Mouse (Mus musculus) limb, embryonic 12.5 days (tissue): ENCODE measurements at regions not wholly inside any gene's neighbourhood (a gene's known extent, or its start where the extent isn't known, plus 50 kb on each side); places are given as distances from the start of the nearest gene placed in this dataset.

Experiments
- ATAC-seq: fragments of 200-750 bp; cut with Nextera tagmentation; 2 replicates; pipeline ENCODE4 v1.8.0; 2017; ENCODE audit warnings: low read depth, moderate TSS enrichment; ENCODE audit not compliant: insufficient number of reproducible peaks, insufficient read depth, low FRiP score, low TSS enrichment
- H3K27ac ChIP-seq: fragments of 300-500 bp; sonication (generic); 2 replicates; pipeline ENCODE4 v1.5.1; 2016; ENCODE audit warnings: mild to moderate bottlenecking, moderate library complexity
- H3K27me3 ChIP-seq: fragments of 300-500 bp; sonication (generic); 2 replicates; pipeline ENCODE4 v1.6.1; 2016; ENCODE audit warnings: mild to moderate bottlenecking, moderate library complexity
- H3K36me3 ChIP-seq: fragments of 300-500 bp; sonication (generic); 2 replicates; pipeline ENCODE4 v1.6.1; 2016; ENCODE audit warnings: mild to moderate bottlenecking, moderate library complexity
- H3K4me1 ChIP-seq: fragments of 300-500 bp; sonication (generic); replicated peaks from 2 replicates; pipeline ENCODE4 v1.6.1; 2016
- H3K4me2 ChIP-seq: fragments of 300-500 bp; sonication (generic); 2 replicates; pipeline ENCODE4 v1.6.1; 2016; ENCODE audit warnings: mild to moderate bottlenecking, moderate library complexity
- H3K4me3 ChIP-seq: fragments of 300-500 bp; sonication (generic); replicated peaks from 2 replicates; pipeline ENCODE4 v1.5.1; 2016; ENCODE audit warnings: mild to moderate bottlenecking
- H3K9ac ChIP-seq: fragments of 300-500 bp; sonication (generic); replicated peaks from 2 replicates; pipeline ENCODE4 v1.6.1; 2016; ENCODE audit warnings: mild to moderate bottlenecking, moderate library complexity
- H3K9me3 ChIP-seq: fragments of 300-500 bp; sonication (generic); 2 replicates; pipeline ENCODE4 v1.6.1; 2016; ENCODE audit warnings: mild to moderate bottlenecking, moderate library complexity
- WGBS: fragments of 180-500 bp; shearing (Covaris S2); methylation state at CpG from one replicate; pipeline ENCODE4 v1.1.7; 2016; 5-methylcytosine and 5-hydroxymethylcytosine counted together

- ATAC-seq = no peak
- no peaks in the 10 kb centered on the region for H3K9me3 ChIP-seq
- no peaks in the 10 kb centered on the region for H3K4me1 ChIP-seq
- no peaks in the 10 kb centered on the region for H3K27me3 ChIP-seq
- no peaks in the 10 kb centered on the region for H3K36me3 ChIP-seq
- H3K9ac ChIP-seq = no peak overlapping the region
- H3K27ac ChIP-seq = no peak overlapping the region
- H3K4me3 ChIP-seq = no peak overlapping the region
- H3K4me2 ChIP-seq = no peak overlapping the region
These were observed 194.8 kb upstream of the 1810046K07Rik start for GRCm38 (mm10) chr9:51523471-51523870.

DNA sequence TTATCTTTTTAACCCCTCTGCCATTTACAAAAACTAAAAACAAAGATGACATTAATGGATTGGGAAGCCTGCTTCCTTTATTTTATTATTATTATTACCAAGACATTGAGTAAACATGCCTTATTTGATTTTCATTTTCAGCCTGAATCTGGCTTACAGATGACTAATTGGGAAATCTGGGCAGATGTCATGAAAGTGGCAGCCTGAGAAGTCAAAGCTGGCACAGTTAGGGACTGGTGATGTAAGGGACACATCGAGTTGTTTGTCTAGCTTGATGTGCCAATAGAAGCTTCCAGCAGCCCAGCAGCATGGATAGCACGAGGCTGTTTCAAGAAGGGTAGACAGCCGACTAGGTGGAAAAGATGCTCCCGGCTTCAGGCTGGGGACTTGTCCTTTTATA lies 197.2 kb upstream of the 1810046K07Rik start:
- H3K27me3 ChIP-seq = no peaks in the 10 kb centered on the region
- H3K36me3 ChIP-seq = no peaks in the 10 kb centered on the region
- H3K4me3 ChIP-seq = no peak overlapping the region
- no peaks in the 10 kb centered on the region for H3K9me3 ChIP-seq
- no peak for ATAC-seq
- 89% methylated on average over 4 of the region's 4 CpGs for WGBS
- no peak overlapping the region for H3K4me2 ChIP-seq
- no peak overlapping the region for H3K9ac ChIP-seq
- H3K27ac ChIP-seq = no peak overlapping the region
- no peaks in the 10 kb centered on the region for H3K4me1 ChIP-seq

DNA sequence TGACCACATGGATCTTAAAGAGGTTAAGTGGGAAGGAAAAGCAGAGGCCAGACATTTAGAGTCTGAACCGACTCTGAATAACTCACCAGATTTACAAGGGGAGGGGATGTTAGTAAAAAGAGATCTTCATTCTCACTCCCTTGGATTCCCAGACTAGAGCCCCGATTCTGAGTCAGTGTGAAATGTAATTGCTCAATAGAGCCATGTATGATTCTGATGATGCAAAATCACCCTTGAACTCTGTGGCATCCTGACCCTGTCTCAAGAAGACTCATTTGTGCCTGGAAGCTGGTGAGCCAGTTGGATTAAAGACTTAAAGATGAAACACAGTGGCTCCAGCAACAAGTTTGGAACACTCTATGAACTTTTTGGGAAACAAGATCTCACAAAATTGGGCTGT lies 210.2 kb upstream of the 1810046K07Rik start:
- Histone ChIP-seq H3K27ac (no peak overlapping the region), H3K4me3 (no peak overlapping the region)
- 25% methylated on average over 2 of the region's 2 CpGs for WGBS

GRCm38 (mm10) chr9:51541940-51542339 lies 213.2 kb upstream of the 1810046K07Rik start:
- H3K4me3 ChIP-seq = no peak overlapping the region
- no peak overlapping the region for H3K9ac ChIP-seq
- no peaks in the 10 kb centered on the region for H3K9me3 ChIP-seq
- H3K4me2 ChIP-seq = no peak overlapping the region
- no peaks in the 10 kb centered on the region for H3K4me1 ChIP-seq
- no peak overlapping the region for H3K27ac ChIP-seq
- 86% methylated on average over 3 of the region's 3 CpGs for WGBS
- H3K27me3 ChIP-seq = no peaks in the 10 kb centered on the region
- ATAC-seq = no peak
- no peaks in the 10 kb centered on the region for H3K36me3 ChIP-seq

More for the DNA sequence above, 210.2 kb upstream of the 1810046K07Rik start:
- ATAC-seq = no peak
- Histone ChIP-seq H3K9me3 (no peaks in the 10 kb centered on the region), H3K36me3 (no peaks in the 10 kb centered on the region), H3K4me1 (no peaks in the 10 kb centered on the region), H3K4me2 (no peak overlapping the region), H3K27me3 (no peaks in the 10 kb centered on the region), H3K9ac (no peak overlapping the region)

DNA sequence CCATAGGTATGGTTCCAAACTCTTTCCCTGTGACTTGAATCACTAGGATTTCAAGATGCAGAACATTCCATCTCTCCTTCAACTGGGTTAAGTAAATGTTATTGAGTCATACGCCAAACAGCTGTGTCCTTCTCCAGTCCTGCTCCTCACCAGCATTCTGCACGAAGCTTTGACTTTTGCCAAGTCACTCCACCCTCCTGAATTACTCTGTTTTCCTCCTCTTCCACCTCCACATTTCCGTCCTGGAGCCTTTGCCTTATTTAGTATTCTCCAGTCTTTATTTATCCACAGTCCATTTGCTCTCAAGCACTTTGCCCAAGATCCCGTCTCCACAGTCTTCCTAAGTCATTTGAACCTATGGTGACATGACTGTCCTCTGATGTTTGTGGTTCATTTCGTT lies 193.1 kb upstream of the Arhgap20 start:
- no peaks in the 10 kb centered on the region for H3K9me3 ChIP-seq
- no peak overlapping the region for H3K4me2 ChIP-seq
- H3K27ac ChIP-seq = no peak overlapping the region
- H3K4me1 ChIP-seq = no peaks in the 10 kb centered on the region
- H3K9ac ChIP-seq = no peak overlapping the region
- no peaks in the 10 kb centered on the region for H3K27me3 ChIP-seq
- no peak overlapping the region for H3K4me3 ChIP-seq
- WGBS = 81% methylated on average over 5 of the region's 5 CpGs
- H3K36me3 ChIP-seq = no peaks in the 10 kb centered on the region
- no peak for ATAC-seq

GRCm38 (mm10) chr9:51581601-51582000 lies 183.5 kb upstream of the Arhgap20 start:
- ATAC-seq = no peak
- 86% methylated on average over 3 of the region's 3 CpGs for WGBS
- Histone ChIP-seq H3K9me3 (no peaks in the 10 kb centered on the region), H3K4me2 (no peak overlapping the region), H3K36me3 (no peaks in the 10 kb centered on the region), H3K27ac (no peak overlapping the region), H3K4me3 (no peak overlapping the region), H3K4me1 (no peaks in the 10 kb centered on the region), H3K9ac (no peak overlapping the region), H3K27me3 (no peaks in the 10 kb centered on the region)

DNA sequence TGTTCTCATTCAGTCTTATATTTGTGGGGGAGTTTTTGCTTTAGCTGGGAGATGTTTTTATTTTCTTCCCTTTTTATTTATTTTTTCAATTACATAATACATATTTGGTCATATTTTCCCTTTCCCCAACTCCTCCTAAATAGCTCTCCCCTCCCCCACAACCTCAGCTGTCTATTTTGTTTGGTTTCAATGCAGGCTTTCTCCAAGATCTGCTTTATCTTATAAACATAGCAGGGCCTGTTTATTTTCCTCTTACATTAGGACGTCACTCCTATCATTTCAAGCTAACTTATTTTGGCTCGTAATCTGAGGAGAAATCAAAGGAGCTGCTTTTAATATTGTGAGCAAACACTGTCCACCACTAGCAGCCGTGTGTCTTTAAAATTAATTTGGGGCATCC lies 171.4 kb upstream of the Arhgap20 start:
- whole genome bisulfite sequencing = 64% methylated on average over 3 of the region's 3 CpGs
- Histone ChIP-seq H3K36me3 (no peaks in the 10 kb centered on the region), H3K4me1 (no peaks in the 10 kb centered on the region), H3K27me3 (no peaks in the 10 kb centered on the region), H3K9me3 (no peaks in the 10 kb centered on the region), H3K9ac (no peak overlapping the region), H3K4me3 (no peak overlapping the region), H3K4me2 (no peak overlapping the region), H3K27ac (no peak overlapping the region)
- no peak for ATAC-seq

DNA sequence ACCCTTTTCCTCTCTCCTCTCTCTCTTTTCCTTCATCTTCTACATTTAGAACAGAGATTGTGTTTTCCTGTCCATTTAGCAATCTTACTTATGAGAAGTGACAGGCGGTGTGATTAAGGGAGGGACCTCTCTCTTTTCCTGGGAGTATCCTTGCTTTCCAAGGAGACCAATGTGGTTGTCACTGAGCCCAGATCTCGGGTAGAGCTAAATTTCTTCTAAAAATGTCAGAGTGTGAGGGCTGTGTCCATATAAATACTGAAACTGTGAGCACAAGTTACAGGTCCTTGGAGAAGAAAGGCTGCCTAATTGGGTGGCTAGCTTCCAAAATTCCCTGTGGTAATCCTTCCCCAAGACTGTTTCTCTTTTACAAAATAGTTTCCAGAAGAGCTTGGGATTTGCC lies 166.4 kb upstream of the Arhgap20 start:
- 75% methylated on average over 2 of the region's 2 CpGs for WGBS
- H3K27ac ChIP-seq = no peak overlapping the region
- H3K27me3 ChIP-seq = no peaks in the 10 kb centered on the region
- ATAC-seq = no peak
- no peaks in the 10 kb centered on the region for H3K36me3 ChIP-seq
- H3K4me3 ChIP-seq = no peak overlapping the region
- H3K4me2 ChIP-seq = no peak overlapping the region
- no peaks in the 10 kb centered on the region for H3K4me1 ChIP-seq
- H3K9ac ChIP-seq = no peak overlapping the region
- no peaks in the 10 kb centered on the region for H3K9me3 ChIP-seq

- Histone ChIP-seq H3K4me1 (no peaks in the 10 kb centered on the region), H3K27me3 (no peaks in the 10 kb centered on the region), H3K4me3 (no peak overlapping the region), H3K4me2 (no peak overlapping the region), H3K27ac (no peak overlapping the region), H3K9me3 (no peaks in the 10 kb centered on the region), H3K36me3 (no peaks in the 10 kb centered on the region), H3K9ac (no peak overlapping the region)
- no peak for ATAC-seq
- 66% methylated on average over 1 of the region's 1 CpGs for WGBS
These were observed 157.0 kb upstream of the Arhgap20 start for GRCm38 (mm10) chr9:51608158-51608557.

DNA sequence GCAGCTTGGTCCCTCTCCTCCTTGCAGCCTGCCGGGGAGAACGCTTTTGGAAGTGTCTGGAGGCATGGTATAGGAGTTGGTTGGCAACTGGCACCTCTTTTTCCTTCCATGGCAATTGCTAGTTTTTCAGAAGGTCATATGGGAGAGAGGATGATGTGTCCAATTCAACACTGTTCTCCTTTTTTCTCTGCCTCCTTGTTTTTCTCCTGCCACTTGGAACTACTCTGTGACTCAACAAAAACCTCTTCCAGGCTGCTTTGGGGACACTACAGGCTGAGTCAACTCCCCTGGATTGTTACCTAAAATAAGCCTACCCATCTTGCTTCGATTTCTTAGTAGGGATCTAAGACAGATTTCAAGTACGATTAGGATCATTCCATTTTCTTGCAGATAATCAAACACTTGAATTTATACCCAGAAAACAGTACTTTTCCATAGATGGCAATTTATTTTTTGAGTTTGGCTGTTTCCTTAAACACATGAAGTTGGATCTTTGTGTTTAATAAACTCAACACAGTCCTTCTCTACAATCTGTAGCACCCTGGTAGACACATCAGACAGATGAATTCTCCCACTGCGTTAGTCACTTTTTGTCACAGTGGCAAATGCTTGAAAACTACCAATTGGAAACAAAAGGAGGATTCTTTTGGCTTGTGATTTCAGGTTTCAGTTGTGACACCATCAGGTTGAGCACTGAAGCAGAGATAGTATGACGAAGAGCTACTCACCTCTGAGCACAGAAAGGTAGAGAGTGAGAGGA lies 156.3 kb upstream of the Arhgap20 start:
- Histone ChIP-seq H3K9me3 (no peaks in the 10 kb centered on the region), H3K36me3 (no peaks in the 10 kb centered on the region), H3K27me3 (no peaks in the 10 kb centered on the region), H3K9ac (no peak overlapping the region), H3K4me2 (no peak overlapping the region), H3K4me3 (no peak overlapping the region), H3K27ac (no peak overlapping the region), H3K4me1 (no peaks in the 10 kb centered on the region)
- no peak for ATAC-seq
- WGBS = 90% methylated on average over 6 of the region's 6 CpGs

DNA sequence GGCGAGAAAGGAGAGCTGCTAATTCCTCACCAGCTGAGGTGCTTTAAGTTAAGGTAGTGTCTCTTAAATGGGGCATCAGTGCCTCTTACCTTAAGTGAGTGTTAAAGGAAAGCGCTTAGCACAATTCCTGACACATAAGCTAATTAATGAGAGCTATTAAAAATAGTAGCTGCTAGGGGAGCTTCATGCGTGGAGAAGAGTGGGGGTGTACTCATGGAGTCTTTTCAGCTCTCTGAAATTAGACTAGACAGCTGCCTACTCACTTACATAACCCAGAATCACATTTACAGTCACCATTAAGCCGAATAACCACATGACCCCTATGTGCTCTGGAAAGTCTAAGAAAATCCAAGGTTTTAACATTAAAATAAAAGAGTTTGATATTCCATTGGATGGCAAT lies 139.0 kb upstream of the Arhgap20 start:
- WGBS = 80% methylated on average over 4 of the region's 4 CpGs
- H3K36me3 ChIP-seq = no peaks in the 10 kb centered on the region
- H3K4me3 ChIP-seq = no peak overlapping the region
- H3K27me3 ChIP-seq = no peaks in the 10 kb centered on the region
- ATAC-seq = no peak
- no peak overlapping the region for H3K4me2 ChIP-seq
- H3K27ac ChIP-seq = no peak overlapping the region
- H3K4me1 ChIP-seq = no peaks in the 10 kb centered on the region
- H3K9ac ChIP-seq = no peak overlapping the region
- no peaks in the 10 kb centered on the region for H3K9me3 ChIP-seq

GRCm38 (mm10) chr9:51636097-51636496 lies 129.0 kb upstream of the Arhgap20 start:
- H3K4me1 ChIP-seq = peaks cover 7% of the 10 kb centered on the region; the same call in 1 of the 2 replicates
- no peak for ATAC-seq
- H3K9ac ChIP-seq = no peak overlapping the region
- H3K4me3 ChIP-seq = no peak overlapping the region
- no peak overlapping the region for H3K4me2 ChIP-seq
- no peak overlapping the region for H3K27ac ChIP-seq
- no peaks in the 10 kb centered on the region for H3K27me3 ChIP-seq
- H3K36me3 ChIP-seq = no peaks in the 10 kb centered on the region
- 86% methylated on average over 2 of the region's 2 CpGs for WGBS
- no peaks in the 10 kb centered on the region for H3K9me3 ChIP-seq
